Mouse (Mus musculus) spleen, postnatal 36 days (tissue): ENCODE measurements around the gene Khdc4.
"Not testable (repeated sequence)": the region's sequence is repeated elsewhere in the genome, so short reads cannot be mapped to it uniquely, and the experiment has no call there.

Experiments
- DNase-seq, 2 experiments: peaks; one replicate each; pipeline ENCODE4 v3.0.0; 2022; ENCODE audit warnings: low spot score in 2 of 2, mixed read lengths in 1 of 2

Khdc4 gene

GRCm38 (mm10) chr3:88655619-88656018 is 30.0 kb upstream of the Khdc4 start:
- no peak for DNase-seq

- no peak for DNase-seq
These were observed 27.0 kb upstream of the Khdc4 start for GRCm38 (mm10) chr3:88658441-88659127.

- no peak for DNase-seq
These were observed 25.8 kb upstream of the Khdc4 start for GRCm38 (mm10) chr3:88659798-88660197.

GRCm38 (mm10) chr3:88664095-88664494 is 21.5 kb upstream of the Khdc4 start:
- peak; percentile 43 to 48 for DNase-seq

- DNase-seq = peak; percentile 56 to 71
These were observed 8.2 kb upstream of the Khdc4 start for GRCm38 (mm10) chr3:88677399-88677798.

- no peak for DNase-seq
These were observed 1.8 kb upstream of the Khdc4 start for GRCm38 (mm10) chr3:88683814-88684213.

- no peak for DNase-seq
These were observed 1.2 kb upstream of the Khdc4 start for GRCm38 (mm10) chr3:88684236-88684979.

GRCm38 (mm10) chr3:88685958-88686451 is 402 bp downstream of the Khdc4 start:
- peak in 1 of 2 experiments; percentile 14 for DNase-seq

GRCm38 (mm10) chr3:88686734-88687611 is 1.4 kb downstream of the Khdc4 start:
- no peak for DNase-seq

- no peak for DNase-seq
These were observed 3.5 kb downstream of the Khdc4 start for GRCm38 (mm10) chr3:88689079-88689478.

- DNase-seq = no peak
These were observed 9.9 kb downstream of the Khdc4 start for GRCm38 (mm10) chr3:88695545-88695944.

GRCm38 (mm10) chr3:88698051-88698450 is 12.4 kb downstream of the Khdc4 start:
- DNase-seq = no peak

- DNase-seq = no peak
These were observed 13.2 kb downstream of the Khdc4 start for GRCm38 (mm10) chr3:88698834-88699233.

GRCm38 (mm10) chr3:88700247-88700646 is 14.6 kb downstream of the Khdc4 start:
- no peak for DNase-seq

GRCm38 (mm10) chr3:88701222-88701621 is 15.6 kb downstream of the Khdc4 start:
- DNase-seq = no peak

GRCm38 (mm10) chr3:88713709-88714108 is 28.1 kb downstream of the Khdc4 start:
- no peak for DNase-seq

- no peak for DNase-seq
These were observed 29.1 kb downstream of the Khdc4 start for GRCm38 (mm10) chr3:88714725-88715124.

GRCm38 (mm10) chr3:88715716-88716115 is 30.1 kb downstream of the Khdc4 start:
- DNase-seq = not testable (repeated sequence)

- peak; percentile 83 to 85 for DNase-seq
These were observed 31.0 kb downstream of the Khdc4 start, which contains the start of gene Rit1 for GRCm38 (mm10) chr3:88716399-88717197. TSS of gene Rit1 (plus strand) at chr3:88716838.

- DNase-seq = no peak
These were observed 31.7 kb downstream of the Khdc4 start for GRCm38 (mm10) chr3:88717198-88717798.

- no peak for DNase-seq
These were observed 32.2 kb downstream of the Khdc4 start for GRCm38 (mm10) chr3:88717831-88718230.
